Mouse (Mus musculus) MEL (cell line): Measurements from ENCODE around the gene Dnase2b. TPM values are rescaled to one million over a fixed set of nuclear protein-coding genes. Genes with fewer than 3 reads are reported as not detected.

Source experiments
- DNase-seq: peaks from one replicate; pipeline ENCODE4 v3.0.0; 2011; ENCODE audit warnings: low read depth, low spot score
- H3K27ac ChIP-seq: 2 replicates; pipeline ENCODE4 v1.5.1; 2012; ENCODE audit warnings: low read depth, mild to moderate bottlenecking, control low read depth, low read length, moderate library complexity; ENCODE audit not compliant: control insufficient read depth
- H3K27me3 ChIP-seq, 2 experiments: fragments of 150-350 bp in 1 of 2; sonication (generic) in 1 of 2; 2 replicates each; pipeline ENCODE4 v1.6.1; 2012; ENCODE audit warnings: low read length in 2 of 2, mild to moderate bottlenecking in 2 of 2, improper control_type of control experiment in 1 of 2, moderate library complexity in 1 of 2; ENCODE audit not compliant: insufficient read depth in 2 of 2, control insufficient read depth in 1 of 2
- H3K36me3 ChIP-seq, 2 experiments: 2 replicates each; pipeline ENCODE4 v1.6.1; 2012 to 2014; ENCODE audit warnings: low read length in 2 of 2, improper control_type of control experiment in 1 of 2, inconsistent platforms in 1 of 2, mild to moderate bottlenecking in 1 of 2; ENCODE audit not compliant: insufficient read depth in 2 of 2, control insufficient read depth in 1 of 2
- H3K4me1 ChIP-seq, 2 experiments: fragments of 150-350 bp in 1 of 2; sonication (generic) in 1 of 2; 2 replicates each; pipeline ENCODE4 v1.6.1; 2012; ENCODE audit warnings: low read length in 2 of 2, improper control_type of control experiment in 1 of 2, mild to moderate bottlenecking in 1 of 2; ENCODE audit not compliant: insufficient read depth in 2 of 2, control insufficient read depth in 1 of 2
- H3K4me3 ChIP-seq, 2 experiments: fragments of 150-350 bp in 1 of 2; sonication (generic) in 1 of 2; 2 replicates each; pipeline ENCODE4 v1.5.1; 2012; ENCODE audit warnings: low read depth in 2 of 2, low read length in 2 of 2, mild to moderate bottlenecking in 2 of 2, moderate library complexity in 2 of 2, control low read depth in 1 of 2, improper control_type of control experiment in 1 of 2; ENCODE audit not compliant: control insufficient read depth in 1 of 2, insufficient read depth in 1 of 2
- H3K79me2 ChIP-seq: 2 replicates; pipeline ENCODE4 v1.6.1; 2012; ENCODE audit warnings: mild to moderate bottlenecking, low read length, moderate library complexity; ENCODE audit not compliant: control insufficient read depth, poor library complexity, insufficient read depth
- H3K9ac ChIP-seq: 2 replicates; pipeline ENCODE4 v1.6.1; 2012; ENCODE audit warnings: low read depth, mild to moderate bottlenecking, control low read depth, low read length, moderate library complexity; ENCODE audit not compliant: control insufficient read depth, poor library complexity, severe bottlenecking
- H3K9me3 ChIP-seq: fragments of 150-350 bp; sonication (generic); replicated peaks from 2 replicates; pipeline ENCODE4 v1.6.1; 2012; ENCODE audit warnings: mild to moderate bottlenecking, low read length, improper control_type of control experiment, moderate library complexity; ENCODE audit not compliant: insufficient read depth
- BHLHE40 ChIP-seq: IDR thresholded peaks from 2 replicates; pipeline ENCODE4 v1.6.1; 2012; ENCODE audit warnings: low read depth, mild to moderate bottlenecking, inconsistent platforms, low read length, improper control_type of control experiment, borderline replicate concordance
- CHD2 ChIP-seq: IDR thresholded peaks from 2 replicates; pipeline ENCODE4 v1.6.1; 2011; ENCODE audit warnings: low read length, improper control_type of control experiment
- CTCF ChIP-seq, 3 experiments: IDR thresholded peaks in 2 of 3; conservative IDR thresholded peaks in 1 of 3; 2 replicates each; pipeline ENCODE4 v1.5.1; 2011 to 2012; ENCODE audit warnings: low read length in 3 of 3, low read depth in 2 of 3, mild to moderate bottlenecking in 2 of 3, improper control_type of control experiment in 1 of 3, inconsistent platforms in 1 of 3, mixed read lengths in 1 of 3, moderate library complexity in 1 of 3; ENCODE audit not compliant: control insufficient read depth in 1 of 3, insufficient read depth in 1 of 3, poor library complexity in 1 of 3, severe bottlenecking in 1 of 3
- EP300 ChIP-seq, 2 experiments: IDR thresholded peaks; 2 replicates each; pipeline ENCODE4 v1.6.1; 2011; ENCODE audit warnings: improper control_type of control experiment in 2 of 2, low read length in 2 of 2, low read depth in 1 of 2, mild to moderate bottlenecking in 1 of 2
- ETS1 ChIP-seq: IDR thresholded peaks from 2 replicates; pipeline ENCODE4 v1.6.1; 2012; ENCODE audit warnings: low read depth, mild to moderate bottlenecking, inconsistent platforms, low read length, improper control_type of control experiment, moderate library complexity
- GABPA ChIP-seq: IDR thresholded peaks from 2 replicates; pipeline ENCODE4 v1.6.1; 2012; ENCODE audit warnings: low read depth, mild to moderate bottlenecking, inconsistent platforms, low read length, improper control_type of control experiment, moderate library complexity
- GATA1 ChIP-seq: IDR thresholded peaks from 2 replicates; pipeline ENCODE4 v1.6.1; 2011; ENCODE audit warnings: low read depth, low read length, improper control_type of control experiment
- JUND ChIP-seq: IDR thresholded peaks from 2 replicates; pipeline ENCODE4 v1.6.1; 2011; ENCODE audit warnings: low read depth, mild to moderate bottlenecking, improper control_type of control experiment, low read length
- MAFK ChIP-seq: IDR thresholded peaks from 2 replicates; pipeline ENCODE4 v1.6.1; 2011; ENCODE audit warnings: low read depth, mild to moderate bottlenecking, low read length, improper control_type of control experiment, borderline replicate concordance
- MAX ChIP-seq: IDR thresholded peaks from 2 replicates; pipeline ENCODE4 v1.6.1; 2011; ENCODE audit warnings: low read length, improper control_type of control experiment
- NRF1 ChIP-seq: IDR thresholded peaks from 2 replicates; pipeline ENCODE4 v1.6.1; 2014; ENCODE audit warnings: low read depth, mild to moderate bottlenecking, inconsistent platforms, low read length, improper control_type of control experiment, moderate library complexity; ENCODE audit not compliant: poor library complexity, insufficient read depth, severe bottlenecking
- POLR2A ChIP-seq, 2 experiments: IDR thresholded peaks; 2 replicates each; pipeline ENCODE4 v1.6.1; 2011 to 2012; ENCODE audit warnings: low read length in 2 of 2, mild to moderate bottlenecking in 2 of 2, control low read depth in 1 of 2, improper control_type of control experiment in 1 of 2, low read depth in 1 of 2, moderate library complexity in 1 of 2; ENCODE audit not compliant: control insufficient read depth in 1 of 2, insufficient read depth in 1 of 2, poor library complexity in 1 of 2
- POLR2AphosphoS2 ChIP-seq: IDR thresholded peaks from 2 replicates; pipeline ENCODE4 v1.6.1; 2011; ENCODE audit warnings: low read length, improper control_type of control experiment
- RAD21 ChIP-seq: IDR thresholded peaks from 2 replicates; pipeline ENCODE4 v1.6.1; 2011; ENCODE audit warnings: mild to moderate bottlenecking, low read depth, low read length, improper control_type of control experiment
- RCOR1 ChIP-seq: IDR thresholded peaks from 2 replicates; pipeline ENCODE4 v1.6.1; 2012; ENCODE audit warnings: low read depth, mild to moderate bottlenecking, inconsistent platforms, low read length, improper control_type of control experiment
- SIN3A ChIP-seq: IDR thresholded peaks from 2 replicates; pipeline ENCODE4 v1.6.1; 2012; ENCODE audit warnings: low read length, improper control_type of control experiment, inconsistent platforms
- TAL1 ChIP-seq: IDR thresholded peaks from 2 replicates; pipeline ENCODE4 v1.6.1; 2012; ENCODE audit warnings: mild to moderate bottlenecking, inconsistent platforms, low read length, moderate library complexity, mixed read lengths
- TCF12 ChIP-seq: IDR thresholded peaks from 2 replicates; pipeline ENCODE4 v1.6.1; 2014; ENCODE audit warnings: low read depth, mild to moderate bottlenecking, inconsistent platforms, low read length, improper control_type of control experiment, moderate library complexity
- USF1 ChIP-seq: IDR thresholded peaks from 2 replicates; pipeline ENCODE4 v1.6.1; 2014; ENCODE audit warnings: low read depth, mild to moderate bottlenecking, inconsistent platforms, low read length, improper control_type of control experiment, moderate library complexity
- USF2 ChIP-seq, 2 experiments: IDR thresholded peaks; 2 replicates each; pipeline ENCODE4 v1.6.1; 2011 to 2012; ENCODE audit warnings: improper control_type of control experiment in 2 of 2, low read length in 2 of 2, borderline replicate concordance in 1 of 2, inconsistent platforms in 1 of 2, low read depth in 1 of 2, mild to moderate bottlenecking in 1 of 2; ENCODE audit not compliant: insufficient read depth in 1 of 2
- ZMIZ1 ChIP-seq: IDR thresholded peaks from 2 replicates; pipeline ENCODE4 v1.6.1; 2012; ENCODE audit warnings: low read depth, mild to moderate bottlenecking, inconsistent platforms, low read length, improper control_type of control experiment, moderate library complexity
- polyA plus RNA-seq, 2 experiments: library from polyadenylated mRNA; stranded (reverse) in 1 of 2; unstranded in 1 of 2; fragments of >175 nt in 1 of 2; fragments of >200 nt in 1 of 2; gene quantifications; 2 replicates each; pipeline versions ENCODE4 v1.2.1 to v1.2.4; 2012; ENCODE audit warnings: low replicate concordance in 2 of 2, low read depth in 1 of 2; ENCODE audit not compliant: insufficient read length in 2 of 2, insufficient read depth in 1 of 2, missing spikeins in 1 of 2
- total RNA-seq: library from RNA; depleted of rRNA; stranded (reverse); fragments of 300-350 nt; gene quantifications from 2 replicates; pipeline ENCODE4 v1.2.3, GENCODE M21; 2012

The Dnase2b gene
- total and polyA plus RNA-seq, 3 experiments: not detected

DNA sequence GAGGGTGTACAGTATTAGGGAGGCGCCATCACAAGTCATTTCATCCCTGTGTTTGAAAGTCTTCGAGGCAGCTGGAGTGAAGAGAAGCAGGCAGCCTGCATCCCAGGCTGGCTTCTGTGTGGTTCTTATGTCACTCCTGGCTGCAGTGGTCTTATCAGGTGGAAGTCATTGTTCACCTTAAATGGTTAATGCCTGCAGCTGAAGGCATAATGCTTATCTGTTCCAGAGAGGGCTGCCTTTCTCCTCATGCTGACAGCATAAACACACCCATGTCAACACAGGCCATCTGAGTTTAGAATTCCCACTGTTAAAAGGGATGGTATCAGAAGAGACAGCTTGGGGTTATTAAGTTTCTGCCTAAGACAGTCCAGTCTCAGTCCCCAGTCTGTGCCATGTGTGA, 14.2 kb downstream of the Dnase2b start:
- Histone ChIP-seq H3K4me3 (no peak overlapping the region), H3K4me1 (no peaks in the 10 kb centered on the region), H3K9me3 (no peaks in the 10 kb centered on the region), H3K9ac (no peak overlapping the region), H3K36me3 (no peaks in the 10 kb centered on the region), H3K27ac (no peak overlapping the region), H3K27me3 (peaks cover 0 to 2% of the 10 kb centered on the region in 2 experiments; a peak in 1 of 4 replicates), H3K79me2 (no peaks in the 10 kb centered on the region)
- DNase-seq: peak; percentile 24
- TF ChIP-seq RAD21 (no peak), TCF12 (no peak), POLR2AphosphoS2 (no peak), CTCF (IDR thresholded peaks at IDR 0.05 in 2 of 3, conservative IDR thresholded peaks at IDR 0.05 in 1 of 3; ENCODE audit: control insufficient read depth in 1 of 3, insufficient read depth in 1 of 3, low read depth in 2 of 3, low read length in 3 of 3, poor library complexity in 1 of 3, severe bottlenecking in 1 of 3) (no peak), GATA1 (0 out of 2 replicates have a peak, but pooled peaks have one; percentile 20), CHD2 (no peak)

DNA sequence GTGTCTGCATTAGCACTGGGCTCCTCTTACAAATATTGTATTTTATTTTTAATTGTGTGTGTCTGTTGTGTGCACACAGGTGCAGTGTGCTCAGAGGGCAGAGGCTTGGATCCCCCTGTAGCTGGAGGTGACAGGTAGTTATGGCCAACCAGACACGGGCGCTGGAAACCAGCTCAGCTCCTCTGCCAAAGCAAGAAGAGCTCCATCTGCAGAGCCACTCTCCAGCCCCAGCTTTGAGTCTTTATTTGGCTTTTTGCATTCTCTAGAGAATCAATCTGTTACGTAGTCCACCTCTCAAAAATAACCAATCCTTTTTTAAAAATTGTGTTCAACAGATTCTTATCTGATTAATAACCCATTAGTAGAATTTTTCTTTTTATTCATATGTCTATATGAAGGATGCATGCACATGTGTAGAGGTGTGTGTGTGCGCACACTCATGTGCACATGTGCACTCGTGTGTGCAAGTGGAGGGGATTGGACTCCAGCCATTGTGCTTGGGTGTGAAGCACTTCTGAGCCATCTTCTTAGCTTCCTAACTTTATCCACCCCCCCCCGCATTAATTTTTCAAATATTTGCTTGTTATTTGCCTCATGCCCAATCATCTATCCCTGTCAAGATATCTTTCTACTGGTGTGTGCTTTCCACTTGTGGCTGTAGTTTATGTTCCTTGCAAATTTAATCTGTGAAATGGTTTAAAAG, 16.0 kb downstream of the Dnase2b start:
- Histone ChIP-seq H3K9me3 (no peaks in the 10 kb centered on the region), H3K79me2 (no peaks in the 10 kb centered on the region), H3K27ac (no peak overlapping the region), H3K36me3 (no peaks in the 10 kb centered on the region), H3K4me1 (no peaks in the 10 kb centered on the region), H3K27me3 (peaks cover 0 to 2% of the 10 kb centered on the region in 2 experiments; a peak in 1 of 4 replicates), H3K4me3 (no peak overlapping the region), H3K9ac (no peak overlapping the region)
- DNase-seq: no peak
- no peak for TF ChIP-seq RCOR1
- no peak for TF ChIP-seq TAL1
- TF ChIP-seq GATA1: no peak
- TF ChIP-seq JUND: no peak
- no peak for TF ChIP-seq BHLHE40
- TF ChIP-seq USF1: no peak
- no peak for TF ChIP-seq POLR2A (IDR thresholded peaks at IDR 0.05; ENCODE audit: control insufficient read depth in 1 of 2, insufficient read depth in 1 of 2, low read depth in 1 of 2, low read length in 2 of 2, poor library complexity in 1 of 2)
- no peak for TF ChIP-seq MAFK
- TF ChIP-seq USF2 (IDR thresholded peaks at IDR 0.05; ENCODE audit: borderline replicate concordance in 1 of 2, insufficient read depth in 1 of 2, low read depth in 1 of 2, low read length in 2 of 2): no peak
- no peak for TF ChIP-seq MAX
- TF ChIP-seq EP300 (IDR thresholded peaks at IDR 0.05; ENCODE audit: low read depth in 1 of 2, low read length in 2 of 2): no peak
- TF ChIP-seq ETS1: no peak
- no peak for TF ChIP-seq SIN3A
- no peak for TF ChIP-seq NRF1
- no peak for TF ChIP-seq ZMIZ1
- no peak for TF ChIP-seq GABPA
